Mouse (Mus musculus) bone marrow macrophage, adult 2 months (primary cell): ENCODE results near the gene Adamtsl1. TPM values are rescaled to one million over a fixed set of nuclear protein-coding genes. Genes with fewer than 3 reads are reported as not detected.

Experiments
- H3K27ac ChIP-seq: 2 replicates; pipeline ENCODE4 v1.5.1; 2012; ENCODE audit warnings: low read depth, low read length; ENCODE audit not compliant: insufficient read depth
- H3K4me1 ChIP-seq: 2 replicates; pipeline ENCODE4 v1.6.1; 2012; ENCODE audit warnings: low read length; ENCODE audit not compliant: control insufficient read depth, insufficient read depth
- H3K4me3 ChIP-seq: 2 replicates; pipeline ENCODE4 v1.5.1; 2012; ENCODE audit warnings: mild to moderate bottlenecking, low read length, moderate library complexity; ENCODE audit not compliant: insufficient read depth
- CTCF ChIP-seq: IDR thresholded peaks from 2 replicates; pipeline ENCODE4 v1.5.1; 2012; ENCODE audit warnings: low read depth, mild to moderate bottlenecking, low read length, moderate library complexity
- POLR2A ChIP-seq: IDR thresholded peaks from 2 replicates; pipeline ENCODE4 v1.6.1; 2012; ENCODE audit warnings: mild to moderate bottlenecking, low read depth, low read length, borderline replicate concordance
- polyA plus RNA-seq: library from polyadenylated mRNA; stranded (reverse); fragments of >200 nt; gene quantifications from 2 replicates; pipeline ENCODE4 v1.2.4, GENCODE M21; 2012; ENCODE audit not compliant: missing spikeins, insufficient read depth, insufficient read length

The Adamtsl1 gene
- polyA plus RNA-seq, 1 experiment = not detected

- Histone ChIP-seq H3K4me3 (no peak overlapping the region), H3K4me1 (no peaks in the 10 kb centered on the region), H3K27ac (no peak overlapping the region)
- TF ChIP-seq POLR2A = no peak
- no peak for TF ChIP-seq CTCF
These were observed 608.5 kb downstream of the Adamtsl1 start for GRCm38 (mm10) chr4:86122431-86122830.

GRCm38 (mm10) chr4:86124374-86124773 lies 610.4 kb downstream of the Adamtsl1 start:
- Histone ChIP-seq H3K4me1 (no peaks in the 10 kb centered on the region), H3K4me3 (no peak overlapping the region), H3K27ac (no peak overlapping the region)
- TF ChIP-seq CTCF (no peak), POLR2A (no peak)

GRCm38 (mm10) chr4:86126636-86127035 lies 612.7 kb downstream of the Adamtsl1 start:
- no peak for TF ChIP-seq CTCF
- TF ChIP-seq POLR2A = no peak

GRCm38 (mm10) chr4:86158551-86158950 lies 644.6 kb downstream of the Adamtsl1 start:
- Histone ChIP-seq H3K4me1 (no peaks in the 10 kb centered on the region), H3K27ac (no peak overlapping the region), H3K4me3 (no peak overlapping the region)
- no peak for TF ChIP-seq POLR2A
- TF ChIP-seq CTCF = no peak

More at GRCm38 (mm10) chr4:86126636-86127035, 612.7 kb downstream of the Adamtsl1 start:
- Histone ChIP-seq H3K4me1 (no peaks in the 10 kb centered on the region), H3K27ac (no peak overlapping the region), H3K4me3 (no peak overlapping the region)

- H3K27ac ChIP-seq = no peak overlapping the region
- H3K4me1 ChIP-seq = no peaks in the 10 kb centered on the region
- no peak overlapping the region for H3K4me3 ChIP-seq
- TF ChIP-seq CTCF = no peak
- TF ChIP-seq POLR2A = no peak
These were observed 645.4 kb downstream of the Adamtsl1 start for GRCm38 (mm10) chr4:86159362-86159761.

- Histone ChIP-seq H3K4me3 (no peak overlapping the region), H3K4me1 (no peaks in the 10 kb centered on the region), H3K27ac (no peak overlapping the region)
- TF ChIP-seq POLR2A = no peak
These were observed 656.8 kb downstream of the Adamtsl1 start for GRCm38 (mm10) chr4:86170763-86171162.

GRCm38 (mm10) chr4:86171461-86171860 lies 657.5 kb downstream of the Adamtsl1 start:
- Histone ChIP-seq H3K4me1 (no peaks in the 10 kb centered on the region), H3K27ac (no peak overlapping the region), H3K4me3 (no peak overlapping the region)
- TF ChIP-seq POLR2A (no peak), CTCF (no peak)

- Histone ChIP-seq H3K27ac (no peak overlapping the region), H3K4me1 (no peaks in the 10 kb centered on the region), H3K4me3 (no peak overlapping the region)
- TF ChIP-seq POLR2A (no peak), CTCF (no peak)
These were observed 663.5 kb downstream of the Adamtsl1 start for GRCm38 (mm10) chr4:86177471-86177870.

GRCm38 (mm10) chr4:86178116-86178515 lies 664.1 kb downstream of the Adamtsl1 start:
- H3K27ac ChIP-seq = no peak overlapping the region
- H3K4me1 ChIP-seq = no peaks in the 10 kb centered on the region
- no peak for TF ChIP-seq POLR2A
- no peak for TF ChIP-seq CTCF
- H3K4me3 ChIP-seq = no peak overlapping the region

- no peaks in the 10 kb centered on the region for H3K4me1 ChIP-seq
- no peak overlapping the region for H3K27ac ChIP-seq
- no peak for TF ChIP-seq POLR2A
- TF ChIP-seq CTCF = no peak
- no peak overlapping the region for H3K4me3 ChIP-seq
These were observed 669.8 kb downstream of the Adamtsl1 start for GRCm38 (mm10) chr4:86183701-86184173.

- H3K4me1 ChIP-seq = no peaks in the 10 kb centered on the region
- TF ChIP-seq POLR2A (no peak), CTCF (no peak)
- no peak overlapping the region for H3K27ac ChIP-seq
- no peak overlapping the region for H3K4me3 ChIP-seq
These were observed 675.9 kb downstream of the Adamtsl1 start for GRCm38 (mm10) chr4:86189853-86190252.

- Histone ChIP-seq H3K4me1 (no peaks in the 10 kb centered on the region), H3K27ac (no peak overlapping the region), H3K4me3 (no peak overlapping the region)
- TF ChIP-seq CTCF (no peak), POLR2A (no peak)
These were observed 677.2 kb downstream of the Adamtsl1 start for GRCm38 (mm10) chr4:86191195-86191594.
